Mouse (Mus musculus): ENCODE results near the gene Ndrg4. TPM values are rescaled to one million over a fixed set of nuclear protein-coding genes. Genes with fewer than 3 reads are reported as not detected.

Gene Ndrg4
- polyA plus RNA-seq, 1 experiment from 2014 or later = 276 TPM

Small RNA genes lying within 50 kb of the gene (microRNA-seq; reads per million reads assigned to microRNA genes)
- 2.1 reads per million, percentile 12 among the genes with 10 or more reads in this experiment for gene Mir7073

Other genes starting within 250 kb of the Ndrg4 start
- gene Cfap20, start 242.1 kb upstream of the Ndrg4 start, polyA plus RNA-seq (2014; fragmentation: Nextera tagmentation; extraction: Ambion mirVana) = 133 TPM in 2 replicates
- gene Csnk2a2, start 186.9 kb upstream of the Ndrg4 start, polyA plus RNA-seq (2014; fragmentation: Nextera tagmentation; extraction: Ambion mirVana) = 18.8 and 19.1 TPM in 2 replicates
- gene Ccdc113, start 142.9 kb upstream of the Ndrg4 start, polyA plus RNA-seq (2014; fragmentation: Nextera tagmentation; extraction: Ambion mirVana) = 0.66 and 0.78 TPM in 2 replicates
- gene Prss54, start 100.6 kb upstream of the Ndrg4 start, polyA plus RNA-seq (2014; fragmentation: Nextera tagmentation; extraction: Ambion mirVana) = not detected in 2 replicates
- gene Gins3, start 43.5 kb upstream of the Ndrg4 start, polyA plus RNA-seq (2014; fragmentation: Nextera tagmentation; extraction: Ambion mirVana) = 6.2 and 8.1 TPM in 2 replicates
- 28.3 and 32.8 TPM in 2 replicates for gene Setd6, start 38.9 kb downstream of the Ndrg4 start, polyA plus RNA-seq (2014; fragmentation: Nextera tagmentation; extraction: Ambion mirVana)
- 50.8 and 76.9 TPM in 2 replicates for gene Cnot1, start 130.5 kb downstream of the Ndrg4 start, polyA plus RNA-seq (2014; fragmentation: Nextera tagmentation; extraction: Ambion mirVana)
- gene Sap18b, start 148.4 kb downstream of the Ndrg4 start, polyA plus RNA-seq (2014; fragmentation: Nextera tagmentation; extraction: Ambion mirVana) = 225 and 233 TPM in 2 replicates
- 27.0 and 27.5 TPM in 2 replicates for gene Slc38a7, start 176.6 kb downstream of the Ndrg4 start, polyA plus RNA-seq (2014; fragmentation: Nextera tagmentation; extraction: Ambion mirVana)
- gene Got2, start 211.6 kb downstream of the Ndrg4 start, polyA plus RNA-seq (2014; fragmentation: Nextera tagmentation; extraction: Ambion mirVana) = 84.6 and 215 TPM in 2 replicates